Mouse (Mus musculus) MEL (cell line): ENCODE measurements around the gene Mmp27. TPM values are rescaled to one million over a fixed set of nuclear protein-coding genes. Genes with fewer than 3 reads are reported as not detected.
A peak's percentile ranks its signal among the peaks of the same experiment; 100 is the strongest.

Experiments
- DNase-seq: peaks from one replicate; pipeline ENCODE4 v3.0.0; 2011; ENCODE audit warnings: low read depth, low spot score
- H3K27ac ChIP-seq: 2 replicates; pipeline ENCODE4 v1.5.1; 2012; ENCODE audit warnings: low read depth, mild to moderate bottlenecking, control low read depth, low read length, moderate library complexity; ENCODE audit not compliant: control insufficient read depth
- H3K27me3 ChIP-seq, 2 experiments: fragments of 150-350 bp in 1 of 2; sonication (generic) in 1 of 2; 2 replicates each; pipeline ENCODE4 v1.6.1; 2012; ENCODE audit warnings: low read length in 2 of 2, mild to moderate bottlenecking in 2 of 2, improper control_type of control experiment in 1 of 2, moderate library complexity in 1 of 2; ENCODE audit not compliant: insufficient read depth in 2 of 2, control insufficient read depth in 1 of 2
- H3K36me3 ChIP-seq, 2 experiments: 2 replicates each; pipeline ENCODE4 v1.6.1; 2012 to 2014; ENCODE audit warnings: low read length in 2 of 2, improper control_type of control experiment in 1 of 2, inconsistent platforms in 1 of 2, mild to moderate bottlenecking in 1 of 2; ENCODE audit not compliant: insufficient read depth in 2 of 2, control insufficient read depth in 1 of 2
- H3K4me1 ChIP-seq, 2 experiments: fragments of 150-350 bp in 1 of 2; sonication (generic) in 1 of 2; 2 replicates each; pipeline ENCODE4 v1.6.1; 2012; ENCODE audit warnings: low read length in 2 of 2, improper control_type of control experiment in 1 of 2, mild to moderate bottlenecking in 1 of 2; ENCODE audit not compliant: insufficient read depth in 2 of 2, control insufficient read depth in 1 of 2
- H3K4me3 ChIP-seq, 2 experiments: fragments of 150-350 bp in 1 of 2; sonication (generic) in 1 of 2; 2 replicates each; pipeline ENCODE4 v1.5.1; 2012; ENCODE audit warnings: low read depth in 2 of 2, low read length in 2 of 2, mild to moderate bottlenecking in 2 of 2, moderate library complexity in 2 of 2, control low read depth in 1 of 2, improper control_type of control experiment in 1 of 2; ENCODE audit not compliant: control insufficient read depth in 1 of 2, insufficient read depth in 1 of 2
- H3K79me2 ChIP-seq: 2 replicates; pipeline ENCODE4 v1.6.1; 2012; ENCODE audit warnings: mild to moderate bottlenecking, low read length, moderate library complexity; ENCODE audit not compliant: control insufficient read depth, poor library complexity, insufficient read depth
- H3K9ac ChIP-seq: 2 replicates; pipeline ENCODE4 v1.6.1; 2012; ENCODE audit warnings: low read depth, mild to moderate bottlenecking, control low read depth, low read length, moderate library complexity; ENCODE audit not compliant: control insufficient read depth, poor library complexity, severe bottlenecking
- H3K9me3 ChIP-seq: fragments of 150-350 bp; sonication (generic); replicated peaks from 2 replicates; pipeline ENCODE4 v1.6.1; 2012; ENCODE audit warnings: mild to moderate bottlenecking, low read length, improper control_type of control experiment, moderate library complexity; ENCODE audit not compliant: insufficient read depth
- BHLHE40 ChIP-seq: IDR thresholded peaks from 2 replicates; pipeline ENCODE4 v1.6.1; 2012; ENCODE audit warnings: low read depth, mild to moderate bottlenecking, inconsistent platforms, low read length, improper control_type of control experiment, borderline replicate concordance
- EP300 ChIP-seq, 2 experiments: IDR thresholded peaks; 2 replicates each; pipeline ENCODE4 v1.6.1; 2011; ENCODE audit warnings: improper control_type of control experiment in 2 of 2, low read length in 2 of 2, low read depth in 1 of 2, mild to moderate bottlenecking in 1 of 2
- ETS1 ChIP-seq: IDR thresholded peaks from 2 replicates; pipeline ENCODE4 v1.6.1; 2012; ENCODE audit warnings: low read depth, mild to moderate bottlenecking, inconsistent platforms, low read length, improper control_type of control experiment, moderate library complexity
- GATA1 ChIP-seq: IDR thresholded peaks from 2 replicates; pipeline ENCODE4 v1.6.1; 2011; ENCODE audit warnings: low read depth, low read length, improper control_type of control experiment
- HCFC1 ChIP-seq: IDR thresholded peaks from 2 replicates; pipeline ENCODE4 v1.6.1; 2012; ENCODE audit warnings: low read depth, mild to moderate bottlenecking, inconsistent platforms, low read length, improper control_type of control experiment, moderate library complexity
- JUND ChIP-seq: IDR thresholded peaks from 2 replicates; pipeline ENCODE4 v1.6.1; 2011; ENCODE audit warnings: low read depth, mild to moderate bottlenecking, improper control_type of control experiment, low read length
- KAT2A ChIP-seq: conservative IDR thresholded peaks from 2 replicates; pipeline ENCODE4 v1.6.1; 2012; ENCODE audit warnings: low read depth, low read length, improper control_type of control experiment, inconsistent platforms
- MAFK ChIP-seq: IDR thresholded peaks from 2 replicates; pipeline ENCODE4 v1.6.1; 2011; ENCODE audit warnings: low read depth, mild to moderate bottlenecking, low read length, improper control_type of control experiment, borderline replicate concordance
- MAX ChIP-seq: IDR thresholded peaks from 2 replicates; pipeline ENCODE4 v1.6.1; 2011; ENCODE audit warnings: low read length, improper control_type of control experiment
- MAZ ChIP-seq: IDR thresholded peaks from 2 replicates; pipeline ENCODE4 v1.6.1; 2012; ENCODE audit warnings: low read depth, mild to moderate bottlenecking, inconsistent platforms, low read length, improper control_type of control experiment
- MEF2A ChIP-seq: IDR thresholded peaks from 2 replicates; pipeline ENCODE4 v1.6.1; 2014; ENCODE audit warnings: low read depth, mild to moderate bottlenecking, inconsistent platforms, low read length, improper control_type of control experiment; ENCODE audit not compliant: poor library complexity, insufficient replicate concordance, severe bottlenecking; ENCODE audit errors: extremely low read depth
- MXI1 ChIP-seq: IDR thresholded peaks from 2 replicates; pipeline ENCODE4 v1.6.1; 2011; ENCODE audit warnings: mild to moderate bottlenecking, low read depth, low read length, improper control_type of control experiment
- MYB ChIP-seq: IDR thresholded peaks from 2 replicates; pipeline ENCODE4 v1.6.1; 2011; ENCODE audit warnings: mild to moderate bottlenecking, low read depth, low read length, improper control_type of control experiment
- MYC ChIP-seq: IDR thresholded peaks from 2 replicates; pipeline ENCODE4 v1.6.1; 2011; ENCODE audit warnings: low read depth, mild to moderate bottlenecking, low read length, improper control_type of control experiment, moderate library complexity
- NELFE ChIP-seq: IDR thresholded peaks from 2 replicates; pipeline ENCODE4 v1.6.1; 2011; ENCODE audit warnings: low read depth, low read length, improper control_type of control experiment
- NRF1 ChIP-seq: IDR thresholded peaks from 2 replicates; pipeline ENCODE4 v1.6.1; 2014; ENCODE audit warnings: low read depth, mild to moderate bottlenecking, inconsistent platforms, low read length, improper control_type of control experiment, moderate library complexity; ENCODE audit not compliant: poor library complexity, insufficient read depth, severe bottlenecking
- POLR2A ChIP-seq, 2 experiments: IDR thresholded peaks; 2 replicates each; pipeline ENCODE4 v1.6.1; 2011 to 2012; ENCODE audit warnings: low read length in 2 of 2, mild to moderate bottlenecking in 2 of 2, control low read depth in 1 of 2, improper control_type of control experiment in 1 of 2, low read depth in 1 of 2, moderate library complexity in 1 of 2; ENCODE audit not compliant: control insufficient read depth in 1 of 2, insufficient read depth in 1 of 2, poor library complexity in 1 of 2
- POLR2AphosphoS2 ChIP-seq: IDR thresholded peaks from 2 replicates; pipeline ENCODE4 v1.6.1; 2011; ENCODE audit warnings: low read length, improper control_type of control experiment
- RCOR1 ChIP-seq: IDR thresholded peaks from 2 replicates; pipeline ENCODE4 v1.6.1; 2012; ENCODE audit warnings: low read depth, mild to moderate bottlenecking, inconsistent platforms, low read length, improper control_type of control experiment
- SIN3A ChIP-seq: IDR thresholded peaks from 2 replicates; pipeline ENCODE4 v1.6.1; 2012; ENCODE audit warnings: low read length, improper control_type of control experiment, inconsistent platforms
- SMC3 ChIP-seq: IDR thresholded peaks from 2 replicates; pipeline ENCODE4 v1.6.1; 2011; ENCODE audit warnings: low read depth, low read length, improper control_type of control experiment
- TAL1 ChIP-seq: IDR thresholded peaks from 2 replicates; pipeline ENCODE4 v1.6.1; 2012; ENCODE audit warnings: mild to moderate bottlenecking, inconsistent platforms, low read length, moderate library complexity, mixed read lengths
- TBP ChIP-seq: IDR thresholded peaks from 2 replicates; pipeline ENCODE4 v1.8.0; 2011; ENCODE audit warnings: low read depth, low read length, improper control_type of control experiment
- TCF12 ChIP-seq: IDR thresholded peaks from 2 replicates; pipeline ENCODE4 v1.6.1; 2014; ENCODE audit warnings: low read depth, mild to moderate bottlenecking, inconsistent platforms, low read length, improper control_type of control experiment, moderate library complexity
- UBTF ChIP-seq: IDR thresholded peaks from 2 replicates; pipeline ENCODE4 v1.6.1; 2012; ENCODE audit warnings: low read depth, mild to moderate bottlenecking, inconsistent platforms, low read length, improper control_type of control experiment, moderate library complexity, borderline replicate concordance; ENCODE audit not compliant: insufficient read depth
- USF1 ChIP-seq: IDR thresholded peaks from 2 replicates; pipeline ENCODE4 v1.6.1; 2014; ENCODE audit warnings: low read depth, mild to moderate bottlenecking, inconsistent platforms, low read length, improper control_type of control experiment, moderate library complexity
- ZNF384 ChIP-seq: IDR thresholded peaks from 2 replicates; pipeline ENCODE4 v1.6.1; 2012; ENCODE audit warnings: low read depth, mild to moderate bottlenecking, inconsistent platforms, low read length, improper control_type of control experiment
- polyA plus RNA-seq, 2 experiments: library from polyadenylated mRNA; stranded (reverse) in 1 of 2; unstranded in 1 of 2; fragments of >175 nt in 1 of 2; fragments of >200 nt in 1 of 2; gene quantifications; 2 replicates each; pipeline versions ENCODE4 v1.2.1 to v1.2.4; 2012; ENCODE audit warnings: low replicate concordance in 2 of 2, low read depth in 1 of 2; ENCODE audit not compliant: insufficient read length in 2 of 2, insufficient read depth in 1 of 2, missing spikeins in 1 of 2
- total RNA-seq: library from RNA; depleted of rRNA; stranded (reverse); fragments of 300-350 nt; gene quantifications from 2 replicates; pipeline ENCODE4 v1.2.3, GENCODE M21; 2012; rRNA removed

The Mmp27 gene
- total RNA-seq (0.27 TPM in 1 of 2 replicates, not detected in the other), polyA plus RNA-seq (not detected)

GRCm38 (mm10) chr9:7571162-7571561 lies at the start of gene Mmp27:
Gene Mmp27, plus strand, starts transcription at chr9:7571396.
- Histone ChIP-seq H3K9ac (peak within 1 kb of the TSS; percentile 22; the same call in 1 of the 2 replicates), H3K27ac (peak within 1 kb of the TSS; percentile 45), H3K79me2 (no peaks in the 10 kb centered on the region), H3K4me3 (peak within 1 kb of the TSS in 1 of 2 experiments; percentile 44; a peak in 3 of 4 replicates), H3K4me1 (peaks cover 17 to 20% of the 10 kb centered on the region in 2 experiments), H3K36me3 (peaks cover 0 to 24% of the 10 kb centered on the region in 2 experiments; a peak in 2 of 4 replicates), H3K9me3 (no peaks in the 10 kb centered on the region), H3K27me3 (no peaks in the 10 kb centered on the region)
- peak; percentile 69 for DNase-seq
- TF ChIP-seq EP300 (IDR thresholded peaks at IDR 0.05; ENCODE audit: low read depth in 1 of 2, low read length in 2 of 2) (peak; percentile 88 to 90), MAZ (no peak), JUND (no peak), MYB (peak; percentile 67), POLR2AphosphoS2 (no peak), GATA1 (peak; percentile 88), TCF12 (peak; percentile 75), NRF1 (no peak), KAT2A (peak; percentile 51), MYC (peak; percentile 82; the same call in 1 of the 2 replicates), TAL1 (no peak), MAX (peak; percentile 88), ETS1 (peak; percentile 87), POLR2A (IDR thresholded peaks at IDR 0.05; ENCODE audit: control insufficient read depth in 1 of 2, insufficient read depth in 1 of 2, low read depth in 1 of 2, low read length in 2 of 2, poor library complexity in 1 of 2) (no peak), USF1 (peak; percentile 53; the same call in 1 of the 2 replicates), TBP (no peak), UBTF (no peak), MEF2A (peak; percentile 36; the same call in 1 of the 2 replicates), SIN3A (peak; percentile 82), RCOR1 (peak; percentile 90), SMC3 (peak; percentile 5; the same call in 1 of the 2 replicates), HCFC1 (0 out of 2 replicates have a peak, but pooled peaks have one; percentile 41), MXI1 (peak; percentile 76), MAFK (no peak; the same call in 1 of the 2 replicates), ZNF384 (0 out of 2 replicates have a peak, but pooled peaks have one; percentile 43), NELFE (no peak), BHLHE40 (peak; percentile 62; the same call in 1 of the 2 replicates)
